Mouse (Mus musculus): ENCODE results near the gene Xk. TPM values are rescaled to one million over a fixed set of nuclear protein-coding genes. Genes with fewer than 3 reads are reported as not detected.

Gene Xk
- polyA plus RNA-seq (2016; fragmentation: Nextera tagmentation; extraction: Ambion mirVana): 1.5 and 2.0 TPM in 2 replicates

DNA sequence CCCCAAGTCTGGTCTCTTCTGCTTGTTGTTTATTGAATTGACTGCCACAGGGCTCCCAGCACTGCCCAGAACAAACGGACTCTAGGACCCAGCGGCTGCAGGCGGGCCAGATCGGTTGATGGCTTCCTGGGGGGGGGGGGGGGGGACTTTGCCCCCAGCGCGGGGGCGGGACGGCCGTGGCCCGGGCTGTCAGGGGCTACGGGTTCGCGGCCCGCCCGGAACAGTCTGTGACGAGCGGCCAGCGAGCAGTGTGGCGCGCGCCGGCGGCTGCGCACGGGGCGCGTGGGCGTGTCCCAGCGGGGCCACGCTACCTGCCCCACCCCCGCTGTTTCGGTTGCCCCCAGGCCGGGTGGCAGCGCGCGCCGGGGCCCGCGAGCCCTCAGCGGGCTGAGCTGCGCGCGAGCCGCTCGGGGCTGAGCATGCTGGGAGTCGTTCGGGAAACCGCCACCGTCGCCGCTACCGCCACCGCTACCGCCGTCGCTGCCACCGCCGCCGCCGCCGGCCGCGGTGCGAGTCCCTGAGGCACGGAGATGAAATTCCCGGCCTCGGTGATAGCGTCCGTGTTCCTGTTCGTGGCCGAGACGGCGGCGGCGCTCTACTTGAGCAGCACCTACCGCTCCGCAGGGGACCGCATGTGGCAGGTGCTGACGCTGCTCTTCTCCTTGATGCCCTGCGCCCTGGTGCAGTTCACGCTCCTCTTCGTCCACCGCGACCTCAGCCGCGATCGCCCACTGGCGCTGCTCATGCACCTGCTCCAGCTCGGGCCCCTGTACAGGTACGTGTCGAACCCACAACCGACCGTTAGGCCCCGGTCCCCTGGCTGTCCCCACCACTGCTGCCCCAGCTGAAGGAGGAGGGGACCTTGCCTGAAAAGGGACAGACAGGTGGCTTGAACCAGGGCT lies at the start of gene Xk:
Xk (plus strand) TSS at position 297 of the 902 bp plus-strand sequence.
- WGBS: 15% methylated on average over 52 of the region's 94 CpGs
- peak; percentile 88 for ATAC-seq (ENCODE audit: insufficient number of reproducible peaks, insufficient read depth, low FRiP score, low TSS enrichment, low read depth)
- Histone ChIP-seq H3K27me3 (peaks cover 9% of the 10 kb centered on the region; the same call in 1 of the 2 replicates), H3K27ac (no peak within 1 kb of the TSS), H3K36me3 (no peaks in the 10 kb centered on the region), H3K9me3 (no peaks in the 10 kb centered on the region), H3K4me3 (replicated peaks) (peak within 1 kb of the TSS; percentile 59), H3K4me2 (peak within 1 kb of the TSS; percentile 55), H3K4me1 (replicated peaks) (no peaks in the 10 kb centered on the region), H3K9ac (replicated peaks) (peak within 1 kb of the TSS; percentile 59)

DNA sequence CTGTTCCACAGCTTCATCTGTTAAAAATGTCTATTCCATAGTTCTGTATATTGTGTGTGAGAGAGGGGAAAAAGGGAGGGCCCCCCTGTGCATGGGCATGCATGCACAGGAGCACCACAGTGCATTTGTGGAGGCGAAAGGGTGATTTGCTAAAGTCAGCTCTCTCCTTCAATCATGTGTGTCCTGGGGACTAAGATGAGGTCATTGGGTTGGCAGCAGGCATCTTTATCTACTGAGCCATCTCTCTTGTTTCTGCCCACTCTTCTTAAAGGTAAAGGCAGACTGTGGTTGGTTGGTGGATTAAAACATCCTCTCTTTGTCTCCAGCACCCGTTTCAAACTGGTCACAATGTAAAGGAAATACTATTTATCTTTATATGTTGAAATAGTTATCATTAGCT lies 45.5 kb upstream of the Xk start:
- no peaks in the 10 kb centered on the region for H3K4me1 ChIP-seq (replicated peaks)
- H3K27me3 ChIP-seq: no peaks in the 10 kb centered on the region
- no peak overlapping the region for H3K4me2 ChIP-seq
- WGBS: 84% methylated on average over 2 of the region's 2 CpGs
- H3K9ac ChIP-seq (replicated peaks): no peak overlapping the region
- H3K27ac ChIP-seq: no peak overlapping the region
- ATAC-seq (ENCODE audit: insufficient number of reproducible peaks, insufficient read depth, low FRiP score, low TSS enrichment, low read depth): no peak
- no peaks in the 10 kb centered on the region for H3K36me3 ChIP-seq
- H3K4me3 ChIP-seq (replicated peaks): no peak overlapping the region
- H3K9me3 ChIP-seq: no peaks in the 10 kb centered on the region

DNA sequence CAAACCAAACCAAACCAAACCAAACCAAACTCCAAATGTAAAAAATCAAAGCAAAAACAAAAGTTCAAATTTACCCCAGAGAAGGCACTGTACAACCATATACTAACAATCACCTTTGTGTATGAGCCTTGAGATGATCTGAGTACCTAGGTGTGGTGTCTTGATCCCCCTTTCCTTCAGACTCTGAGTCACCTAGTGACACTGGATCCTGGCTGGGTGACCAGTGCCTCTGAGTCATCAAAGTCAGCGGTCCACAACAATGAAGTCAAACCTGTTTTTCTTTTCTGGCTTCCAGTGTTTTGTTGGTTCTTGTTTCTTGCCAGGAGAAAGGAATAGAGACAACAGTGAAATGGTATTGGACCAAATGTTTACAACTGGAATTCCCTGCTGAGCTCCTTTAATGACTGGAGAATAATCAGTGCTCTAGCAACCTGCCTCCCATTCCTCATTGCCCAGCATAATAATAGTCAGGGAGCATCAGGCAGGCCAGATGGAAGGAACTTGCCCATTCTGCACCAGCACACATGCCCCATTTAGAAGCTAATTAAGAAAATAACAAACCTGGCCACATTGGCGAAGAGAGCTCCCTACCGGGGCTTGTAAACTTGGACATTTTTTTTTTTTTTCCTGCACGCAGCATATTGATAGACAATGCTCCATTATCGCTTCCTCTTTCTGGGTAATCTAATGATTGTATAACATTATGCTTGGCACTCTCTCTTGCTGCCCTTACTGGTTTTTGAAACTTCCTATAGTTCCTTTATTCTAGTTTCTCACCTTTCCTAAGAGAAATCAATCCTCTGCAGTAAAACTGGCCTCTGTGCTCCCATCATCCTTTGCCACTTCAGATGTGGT lies 31.6 kb upstream of the Xk start:
- Histone ChIP-seq H3K27me3 (no peaks in the 10 kb centered on the region), H3K27ac (no peak overlapping the region), H3K9me3 (no peaks in the 10 kb centered on the region), H3K9ac (replicated peaks) (no peak overlapping the region), H3K4me1 (replicated peaks) (0 out of 2 replicates have a peak, but pooled peaks cover 3% of the 10 kb centered on the region), H3K4me3 (replicated peaks) (no peak overlapping the region), H3K36me3 (no peaks in the 10 kb centered on the region), H3K4me2 (no peak overlapping the region)
- WGBS: 68% methylated on average over 5 of the region's 5 CpGs
- ATAC-seq (ENCODE audit: insufficient number of reproducible peaks, insufficient read depth, low FRiP score, low TSS enrichment, low read depth): no peak

DNA sequence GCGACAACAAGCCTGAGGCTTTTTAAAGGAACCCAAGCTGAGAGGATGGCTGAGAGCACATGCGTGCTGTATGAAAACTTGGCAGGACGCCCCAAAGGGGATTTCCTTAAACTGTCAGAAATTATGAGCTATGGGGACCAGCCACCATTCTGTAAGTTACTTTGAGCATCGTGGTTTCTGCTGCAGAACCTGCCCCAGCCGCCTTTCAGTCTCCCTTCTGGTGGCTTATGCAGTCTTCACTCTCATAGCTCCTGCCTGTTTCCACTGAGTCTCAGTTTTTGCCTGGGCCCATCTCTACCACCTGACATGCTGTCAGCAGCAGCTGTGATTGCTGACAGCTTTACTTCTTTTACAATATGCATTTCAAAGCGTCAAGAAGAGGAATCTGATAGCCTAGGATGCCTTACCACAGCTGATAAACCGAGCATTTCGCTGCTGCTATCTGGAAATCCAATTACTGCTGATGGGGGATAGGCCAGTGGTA lies 29.1 kb upstream of the Xk start:
- 49% methylated on average over 8 of the region's 8 CpGs for WGBS
- Histone ChIP-seq H3K4me1 (replicated peaks) (0 out of 2 replicates have a peak, but pooled peaks cover 3% of the 10 kb centered on the region), H3K4me2 (no peak overlapping the region), H3K4me3 (replicated peaks) (no peak overlapping the region), H3K27me3 (no peaks in the 10 kb centered on the region), H3K9ac (replicated peaks) (no peak overlapping the region), H3K27ac (no peak overlapping the region), H3K9me3 (no peaks in the 10 kb centered on the region), H3K36me3 (no peaks in the 10 kb centered on the region)
- no peak for ATAC-seq (ENCODE audit: insufficient number of reproducible peaks, insufficient read depth, low FRiP score, low TSS enrichment, low read depth)

DNA sequence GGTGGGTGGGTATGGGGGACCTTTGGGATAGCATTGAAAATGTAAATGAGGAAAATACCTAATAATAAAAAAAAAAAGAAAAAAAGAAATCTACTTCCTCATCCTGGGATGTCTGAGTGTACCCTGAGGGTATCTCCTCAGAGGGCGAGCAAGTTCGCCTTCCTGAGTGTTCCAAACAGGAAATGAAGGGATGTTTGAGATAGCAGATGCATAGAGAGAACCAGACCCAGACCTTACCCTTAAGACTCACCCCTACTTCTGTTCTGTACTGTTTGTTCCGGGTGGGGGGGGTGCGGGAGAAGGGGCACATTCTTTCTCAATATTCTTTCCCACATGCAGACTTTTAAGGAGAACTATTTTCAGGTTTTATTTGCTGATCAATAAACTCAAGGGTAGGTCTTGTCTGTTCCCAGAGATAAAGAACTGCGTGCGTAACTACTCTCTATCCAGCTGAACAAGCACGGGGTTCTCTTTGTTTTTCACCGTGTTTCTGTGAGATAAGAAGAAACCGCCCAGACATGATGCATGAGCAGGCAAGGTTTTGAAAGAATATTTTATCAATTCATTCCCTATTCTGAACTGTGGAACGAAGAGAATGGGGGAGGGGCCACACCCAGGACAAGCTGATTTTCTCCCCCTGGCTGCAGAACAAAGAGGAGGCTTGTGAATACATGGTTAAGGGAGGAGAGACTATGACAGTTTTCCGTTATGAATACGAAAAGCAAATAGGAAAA lies 27.8 kb upstream of the Xk start:
- no peaks in the 10 kb centered on the region for H3K9me3 ChIP-seq
- 0 out of 2 replicates have a peak, but pooled peaks cover 3% of the 10 kb centered on the region for H3K4me1 ChIP-seq (replicated peaks)
- ATAC-seq (ENCODE audit: insufficient number of reproducible peaks, insufficient read depth, low FRiP score, low TSS enrichment, low read depth): no peak
- WGBS: 81% methylated on average over 12 of the region's 12 CpGs
- no peaks in the 10 kb centered on the region for H3K27me3 ChIP-seq
- no peaks in the 10 kb centered on the region for H3K36me3 ChIP-seq
- H3K4me3 ChIP-seq (replicated peaks): no peak overlapping the region
- H3K9ac ChIP-seq (replicated peaks): no peak overlapping the region
- no peak overlapping the region for H3K27ac ChIP-seq
- no peak overlapping the region for H3K4me2 ChIP-seq

DNA sequence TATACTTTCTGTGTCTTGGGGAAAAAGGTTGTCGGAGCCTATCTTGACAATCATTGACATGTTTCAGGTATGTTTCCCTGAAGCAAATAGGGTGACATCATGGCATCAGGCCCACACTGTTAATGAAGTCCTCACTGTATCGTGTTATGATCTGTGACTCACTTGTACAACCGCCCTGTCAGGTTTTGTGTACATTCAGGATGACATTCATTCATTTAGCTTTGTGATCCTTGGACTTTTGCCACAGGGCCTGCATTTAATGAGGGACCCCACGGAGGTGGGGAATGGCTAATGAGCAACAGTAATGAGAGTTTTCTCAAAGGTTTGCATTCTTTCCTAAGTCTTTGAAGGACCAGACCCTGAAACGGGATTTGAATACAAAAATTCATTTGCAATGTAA lies 23.6 kb upstream of the Xk start:
- Histone ChIP-seq H3K27ac (no peak overlapping the region), H3K4me3 (replicated peaks) (no peak overlapping the region), H3K36me3 (no peaks in the 10 kb centered on the region), H3K4me2 (no peak overlapping the region), H3K4me1 (replicated peaks) (no peaks in the 10 kb centered on the region), H3K9me3 (no peaks in the 10 kb centered on the region), H3K9ac (replicated peaks) (no peak overlapping the region), H3K27me3 (no peaks in the 10 kb centered on the region)
- no peak for ATAC-seq (ENCODE audit: insufficient number of reproducible peaks, insufficient read depth, low FRiP score, low TSS enrichment, low read depth)
- WGBS: 49% methylated on average over 5 of the region's 5 CpGs

DNA sequence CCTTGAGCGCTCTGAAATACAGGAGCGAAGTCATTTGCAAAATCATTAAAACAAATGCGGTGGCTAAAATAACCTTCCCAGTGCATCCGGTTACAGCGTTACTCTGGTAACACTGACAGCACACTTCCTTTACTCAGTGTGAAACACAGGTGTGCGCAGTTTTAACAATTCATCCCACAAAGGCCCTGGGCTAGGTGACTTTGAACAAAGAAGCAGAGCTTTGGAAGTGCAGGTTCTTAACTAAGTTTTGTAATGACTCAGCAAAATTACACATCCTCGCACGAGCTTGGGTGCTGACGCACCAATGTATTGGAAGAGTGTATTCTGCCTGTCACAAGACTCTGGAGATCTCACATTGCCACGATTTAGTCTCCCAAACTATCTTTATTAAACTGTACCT lies 18.6 kb upstream of the Xk start:
- Histone ChIP-seq H3K9ac (replicated peaks) (no peak overlapping the region), H3K27me3 (no peaks in the 10 kb centered on the region), H3K4me2 (no peak overlapping the region), H3K36me3 (no peaks in the 10 kb centered on the region), H3K27ac (no peak overlapping the region), H3K9me3 (no peaks in the 10 kb centered on the region), H3K4me1 (replicated peaks) (no peaks in the 10 kb centered on the region), H3K4me3 (replicated peaks) (no peak overlapping the region)
- WGBS: 71% methylated on average over 10 of the region's 10 CpGs
- no peak for ATAC-seq (ENCODE audit: insufficient number of reproducible peaks, insufficient read depth, low FRiP score, low TSS enrichment, low read depth)

DNA sequence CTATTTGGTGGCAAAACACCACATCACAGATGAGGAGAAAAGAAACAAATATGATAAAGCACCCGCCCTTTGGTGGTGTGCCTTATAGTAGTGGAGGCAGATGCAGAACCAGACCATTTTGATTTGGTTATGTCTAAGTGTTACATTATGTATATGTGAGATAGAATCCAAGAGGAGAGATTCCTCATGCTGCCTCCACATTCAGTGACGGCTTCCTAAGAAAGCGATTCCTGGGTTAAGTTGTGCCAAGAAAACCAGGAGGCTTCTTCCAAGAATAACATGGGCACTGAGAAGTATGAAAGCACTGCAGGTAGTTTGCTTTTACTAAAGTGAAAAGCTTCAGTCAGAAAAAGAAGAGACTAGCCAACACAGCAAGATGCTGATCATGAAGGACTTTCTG lies 17.7 kb upstream of the Xk start:
- no peak for ATAC-seq (ENCODE audit: insufficient number of reproducible peaks, insufficient read depth, low FRiP score, low TSS enrichment, low read depth)
- Histone ChIP-seq H3K9ac (replicated peaks) (no peak overlapping the region), H3K9me3 (no peaks in the 10 kb centered on the region), H3K4me1 (replicated peaks) (no peaks in the 10 kb centered on the region), H3K36me3 (no peaks in the 10 kb centered on the region), H3K4me3 (replicated peaks) (no peak overlapping the region), H3K27me3 (no peaks in the 10 kb centered on the region), H3K4me2 (no peak overlapping the region), H3K27ac (no peak overlapping the region)
- WGBS: 91% methylated on average over 3 of the region's 3 CpGs

DNA sequence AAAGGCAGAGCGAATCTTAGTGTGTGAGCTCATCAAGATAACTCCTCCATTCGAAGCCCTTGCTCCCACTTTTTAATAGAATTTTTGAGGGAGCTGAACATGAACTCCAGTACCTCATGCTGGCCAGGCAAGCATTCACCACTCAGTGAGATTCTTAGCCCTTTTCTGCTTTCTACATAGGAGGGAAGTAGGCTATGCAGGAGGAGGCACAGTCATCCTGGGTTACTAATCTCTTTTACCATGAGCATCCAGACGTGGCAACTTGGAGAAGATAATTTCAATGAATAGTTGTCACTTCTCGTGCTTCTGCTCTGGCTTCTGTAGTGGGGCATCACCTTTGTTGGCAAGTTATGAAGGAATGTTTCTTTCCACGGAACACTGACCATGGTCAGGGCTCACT lies 15.8 kb upstream of the Xk start, which contains the start of gene Gm14862:
Gm14862 (minus strand) TSS at position 134 of the 400 bp plus-strand sequence.
- H3K9ac ChIP-seq (replicated peaks): no peak within 1 kb of the TSS
- no peak within 1 kb of the TSS for H3K4me2 ChIP-seq
- H3K4me3 ChIP-seq (replicated peaks): no peak within 1 kb of the TSS
- 77% methylated on average over 5 of the region's 5 CpGs for WGBS
- no peaks in the 10 kb centered on the region for H3K36me3 ChIP-seq
- no peaks in the 10 kb centered on the region for H3K9me3 ChIP-seq
- no peak within 1 kb of the TSS for H3K27ac ChIP-seq
- H3K27me3 ChIP-seq: no peaks in the 10 kb centered on the region
- ATAC-seq (ENCODE audit: insufficient number of reproducible peaks, insufficient read depth, low FRiP score, low TSS enrichment, low read depth): no peak
- no peaks in the 10 kb centered on the region for H3K4me1 ChIP-seq (replicated peaks)

DNA sequence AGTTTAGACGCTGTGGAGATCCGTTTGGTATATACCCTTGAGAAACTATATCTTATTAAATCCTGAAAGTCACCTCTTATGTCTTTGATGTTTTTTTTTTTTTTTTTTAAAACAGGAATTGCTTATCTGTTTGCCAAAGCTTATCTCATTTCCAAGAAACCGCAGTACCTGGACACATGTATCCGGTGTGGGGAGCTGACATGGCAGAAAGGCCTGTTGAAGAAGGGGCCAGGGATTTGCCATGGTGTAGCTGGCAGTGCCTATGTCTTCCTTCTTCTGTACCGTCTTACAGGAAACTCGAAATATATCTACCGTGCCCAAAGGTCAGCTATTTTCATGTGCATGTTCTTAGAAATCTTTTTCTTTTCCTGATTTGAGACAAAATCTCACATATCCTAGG lies 14.7 kb upstream of the Xk start:
- H3K4me2 ChIP-seq: no peak overlapping the region
- H3K9ac ChIP-seq (replicated peaks): no peak overlapping the region
- no peaks in the 10 kb centered on the region for H3K9me3 ChIP-seq
- H3K27ac ChIP-seq: no peak overlapping the region
- WGBS: 92% methylated on average over 7 of the region's 7 CpGs
- H3K4me3 ChIP-seq (replicated peaks): no peak overlapping the region
- no peaks in the 10 kb centered on the region for H3K4me1 ChIP-seq (replicated peaks)
- no peaks in the 10 kb centered on the region for H3K36me3 ChIP-seq
- H3K27me3 ChIP-seq: no peaks in the 10 kb centered on the region
- no peak for ATAC-seq (ENCODE audit: insufficient number of reproducible peaks, insufficient read depth, low FRiP score, low TSS enrichment, low read depth)

Data from limb, embryonic 12.5 days (tissue).